9 mouse cellular contexts compared by ENCODE assay signal in the genomic region with DNA sequence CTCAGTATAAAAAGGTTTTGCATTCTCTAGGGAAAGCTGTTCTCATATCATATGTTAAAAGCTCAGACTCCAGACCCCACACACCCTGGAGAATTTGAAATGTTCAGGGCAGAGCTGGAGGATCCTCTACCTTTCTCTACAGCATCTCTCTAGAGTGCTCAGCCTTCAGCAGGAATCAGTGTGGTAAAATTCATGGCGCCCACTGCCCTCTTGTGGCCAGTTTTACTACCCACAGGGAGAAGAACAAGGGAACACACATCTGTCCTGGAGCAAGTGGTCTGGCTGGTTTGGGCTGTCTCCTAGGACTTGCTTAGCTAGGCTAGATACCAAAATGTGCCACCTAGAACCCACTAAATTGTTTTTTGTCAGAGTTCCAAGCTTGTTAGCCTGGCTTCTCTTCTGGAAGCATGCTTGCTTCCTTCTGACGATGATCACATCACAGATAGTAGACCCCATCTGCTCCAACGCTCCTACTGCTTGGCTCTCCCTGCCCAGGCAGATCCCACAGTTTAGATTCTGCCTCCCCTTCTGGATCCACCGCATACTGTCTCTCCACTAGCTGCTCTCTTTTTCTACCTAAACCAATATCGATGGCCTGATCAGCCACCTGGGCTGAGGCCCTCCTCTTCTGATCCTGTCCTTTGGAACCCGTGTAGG. TPM values are rescaled to one million over a fixed set of nuclear protein-coding genes. Genes with fewer than 3 reads are reported as not detected.
DNase-seq lines count a peak whose midpoint lies in the region; ATAC-seq and TF ChIP-seq lines count a peak whose summit lies in the region.
"Had no signal": no experiment of that assay in that cellular context is flagged by ENCODE, and none has a peak within 500 bp of the region (broad histone marks: within the 10 kb centered on the region; RNA-seq: fewer than 3 reads in every experiment).

No protein-coding gene starts in this region.

- intact Hi-C loops in left cerebral cortex, postnatal 10 days (cut with DNase I) = loop anchor here (10.0 kb wide), 1 partner anchor 596 kb away; no protein-coding TSS in a partner anchor

- WGBS in intestine, embryonic 14.5 days = 59% methylated on average over 6 of the region's 6 CpGs

- no peaks in the 10 kb centered on the region for H3K4me1 ChIP-seq in cortical plate, adult 2 months (ENCODE audit: control insufficient read depth, insufficient read depth, low read length)
- H3K4me1 ChIP-seq in intestine, embryonic 14.5 days (replicated peaks; ENCODE audit: control insufficient read depth, insufficient read depth, low read length) = no peaks in the 10 kb centered on the region
- H3K4me1 ChIP-seq: stomach, embryonic 15.5 days had no signal

- peak; percentile 76 to 93 for DNase-seq in adrenal gland, adult (ENCODE audit: inconsistent age in 2 of 2, low spot score in 1 of 2)
- peak; percentile 77 for DNase-seq in gastrocnemius, postnatal 10 days
- DNase-seq in intestine, embryonic 14.5 days (ENCODE audit: low spot score) = peak; percentile 90
- peak; percentile 73 for DNase-seq in left cerebral cortex, postnatal 10 days (ENCODE audit: extremely low spot score in 1 of 2, low spot score in 2 of 2)
- peak; percentile 85 for DNase-seq in mesoderm, embryonic 11.5 days (ENCODE audit: low read depth, low spot score)
- peak; percentile 46 to 60 for DNase-seq in right cerebral cortex, postnatal 36 days (ENCODE audit: low spot score in 2 of 2)
- DNase-seq in yolk sac, embryonic 10.5 days (ENCODE audit: low spot score) = peak; percentile 53

- no peaks in the 10 kb centered on the region for H3K27me3 ChIP-seq in intestine, embryonic 14.5 days (replicated peaks; ENCODE audit: control insufficient read depth, insufficient read depth, low read length)
- H3K27me3 ChIP-seq: stomach, embryonic 15.5 days had no signal

- TF ChIP-seq POLR2A in cortical plate, adult 2 months (IDR thresholded peaks at IDR 0.05; ENCODE audit: extremely low read depth, insufficient read depth, low read length) = no peak

- peak; percentile 80 for ATAC-seq in intestine, embryonic 14.5 days (replicated peaks; ENCODE audit: low FRiP score, low TSS enrichment, low read depth)

- peak; percentile 92 for TF ChIP-seq CTCF in cortical plate, adult 2 months (IDR thresholded peaks at IDR 0.05; ENCODE audit: extremely low read depth, insufficient read depth, low read length)

- H3K9ac ChIP-seq in intestine, embryonic 14.5 days (ENCODE audit: low read length) = no peak overlapping the region
- H3K9ac ChIP-seq: stomach, embryonic 15.5 days had no signal

- H3K27ac ChIP-seq in cortical plate, adult 2 months (ENCODE audit: insufficient read depth, low read length) = no peak overlapping the region
- no peak overlapping the region for H3K27ac ChIP-seq in intestine, embryonic 14.5 days (ENCODE audit: low read depth)
- H3K27ac ChIP-seq: stomach, embryonic 15.5 days had no signal

- H3K9me3 ChIP-seq in intestine, embryonic 14.5 days (ENCODE audit: control insufficient read depth, low read length) = no peaks in the 10 kb centered on the region
- H3K9me3 ChIP-seq: stomach, embryonic 15.5 days had no signal

- H3K4me2 ChIP-seq in intestine, embryonic 14.5 days (ENCODE audit: low read length) = no peak overlapping the region
- H3K4me2 ChIP-seq: stomach, embryonic 15.5 days had no signal

- no peaks in the 10 kb centered on the region for H3K36me3 ChIP-seq in intestine, embryonic 14.5 days (ENCODE audit: control insufficient read depth, insufficient read depth, low read length)
- H3K36me3 ChIP-seq: stomach, embryonic 15.5 days had no signal

- H3K4me3 ChIP-seq in cortical plate, adult 2 months (ENCODE audit: insufficient read depth, low read length) = no peak overlapping the region
- H3K4me3 ChIP-seq in intestine, embryonic 14.5 days (ENCODE audit: low read depth, low read length) = no peak overlapping the region
- H3K4me3 ChIP-seq: stomach, embryonic 15.5 days had no signal

RNA-seq across cellular contexts. Expression of a gene that starts 31.3 kb away (rescaled TPM):
- polyA plus RNA-seq in cortical plate, adult 2 months (2012; rRNA removed) = 9.7 and 10.3 TPM in 2 replicates
- total RNA-seq in gastrocnemius, postnatal 10 days (2021) = 1 to 10 TPM; 7.1 to 7.5 TPM
- polyA plus RNA-seq in intestine, embryonic 14.5 days (2014; fragmentation: Nextera tagmentation; extraction: Ambion mirVana) = 8.3 and 9.1 TPM in 2 replicates
- 10 to 100 TPM; 11.7 to 11.9 TPM for total RNA-seq in left cerebral cortex, postnatal 10 days (2021)
